Mouse (Mus musculus) bone marrow, adult 2 months (tissue): ENCODE measurements around the gene Ehd2.

Source experiments
- CTCF ChIP-seq: fragments of 200-500 bp; IDR thresholded peaks from 2 replicates; pipeline ENCODE4 v1.5.1; 2011; ENCODE audit warnings: low read length, control low read depth; ENCODE audit not compliant: control insufficient read depth, insufficient read depth
- POLR2A ChIP-seq: fragments of 200-500 bp; IDR thresholded peaks from 2 replicates; pipeline ENCODE4 v1.6.1; 2011; ENCODE audit warnings: low read depth, mild to moderate bottlenecking, control low read depth, low read length, borderline replicate concordance; ENCODE audit not compliant: control insufficient read depth

DNA sequence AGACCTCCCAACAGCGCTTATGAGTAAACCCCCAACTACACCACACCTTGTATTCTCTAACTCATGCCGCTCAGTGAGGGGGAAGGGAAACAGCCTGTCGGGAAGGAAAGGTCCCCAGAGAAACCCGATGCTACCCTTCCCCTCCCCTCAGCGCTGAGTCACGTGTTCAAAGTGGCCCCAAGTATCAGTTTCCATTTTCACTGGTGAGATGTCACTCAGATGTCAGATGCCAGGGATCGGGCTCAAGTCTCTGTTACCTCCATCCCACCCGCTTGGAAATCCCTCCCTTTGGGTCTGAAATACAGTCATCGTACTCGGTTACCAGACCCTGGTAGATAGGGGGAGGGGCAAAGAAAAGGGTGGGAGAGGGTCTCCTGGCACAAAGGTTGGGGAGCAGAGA is 45.6 kb downstream of the Ehd2 start:
- no peak for TF ChIP-seq POLR2A
- no peak for TF ChIP-seq CTCF
